Mouse (Mus musculus): Measurements from ENCODE around the gene Gatd1.

DNA sequence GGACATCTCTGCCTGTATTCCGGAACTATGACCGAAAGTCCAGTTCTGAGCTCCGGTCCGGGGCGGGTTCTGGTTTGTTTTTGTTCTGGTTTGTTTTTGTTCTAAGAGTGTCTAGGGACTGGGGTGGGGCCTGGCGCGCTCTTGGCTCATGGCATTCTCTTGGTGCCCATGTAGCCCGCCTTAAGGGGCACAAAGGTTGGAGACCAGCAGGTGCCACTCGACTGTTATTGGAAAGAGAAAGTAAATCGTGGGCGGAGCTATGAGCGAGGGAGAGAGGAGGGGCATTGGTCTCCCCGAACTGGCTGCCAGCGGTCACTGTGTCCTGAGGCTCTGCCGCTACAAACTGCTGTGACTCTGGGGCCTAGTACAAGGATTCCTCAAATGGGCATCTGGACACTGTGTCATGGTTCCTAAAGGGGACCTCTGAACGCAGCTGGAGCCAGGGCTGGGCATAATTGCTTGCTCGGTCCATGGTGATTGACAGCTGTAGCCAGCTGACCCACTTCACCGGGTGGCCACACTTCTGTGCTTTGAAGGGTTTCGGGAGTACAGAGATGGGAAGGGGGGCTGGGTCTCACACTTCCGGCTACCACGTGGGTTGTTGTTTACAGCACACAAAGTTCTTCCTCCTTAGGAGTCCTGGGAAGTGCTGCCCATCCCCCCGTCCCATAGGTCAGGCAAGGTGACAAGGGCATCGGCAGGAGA lies 41.8 kb upstream of the Gatd1 start:
- TF ChIP-seq CTCF (IDR thresholded peaks at IDR 0.05; ENCODE audit: low read depth, low read length) (no peak), POLR2AphosphoS5 (IDR thresholded peaks at IDR 0.05; ENCODE audit: insufficient replicate concordance, low read depth, low read length) (no peak), GATA1 (IDR thresholded peaks at IDR 0.05; ENCODE audit: borderline replicate concordance, low read length) (no peak)
